Mouse (Mus musculus) G1E (cell line): ENCODE data around the gene Tssk6.

Source experiments
- CTCF ChIP-seq: IDR thresholded peaks from 2 replicates; pipeline ENCODE4 v1.5.1; 2012; ENCODE audit warnings: low read depth, low read length, inconsistent platforms, mixed read lengths
- GATA1 ChIP-seq: IDR thresholded peaks from 2 replicates; pipeline ENCODE4 v1.6.1; 2012; ENCODE audit warnings: borderline replicate concordance, low read length, inconsistent platforms, mixed read lengths
- GATA2 ChIP-seq: IDR thresholded peaks from 2 replicates; pipeline ENCODE4 v1.6.1; 2012; ENCODE audit warnings: low read depth, low read length, inconsistent platforms, borderline replicate concordance
- TAL1 ChIP-seq: conservative IDR thresholded peaks from 2 replicates; pipeline ENCODE4 v1.6.1; 2012; ENCODE audit warnings: low read depth, low read length, inconsistent platforms, mixed read lengths

DNA sequence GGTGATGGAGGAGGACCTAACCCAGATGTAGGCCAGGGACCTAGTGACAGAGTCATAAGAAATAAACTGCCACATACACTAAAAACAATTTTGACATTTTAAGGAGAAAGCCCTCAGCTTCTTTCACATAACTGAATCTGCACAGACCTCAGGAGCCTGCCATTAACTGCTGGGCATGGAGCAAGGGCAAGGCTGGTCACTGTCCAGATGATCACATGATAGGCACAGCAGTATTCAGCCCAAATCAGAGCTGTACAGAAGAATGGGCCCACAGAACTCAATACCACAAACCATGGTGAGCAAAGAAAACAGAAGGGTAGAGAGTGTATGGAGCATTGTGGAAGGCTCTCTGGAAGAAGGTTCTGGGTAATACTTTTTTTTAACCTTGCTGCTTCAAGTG, 24.9 kb downstream of the Tssk6 start:
- no peak for TF ChIP-seq CTCF
- no peak for TF ChIP-seq GATA1
- no peak for TF ChIP-seq TAL1
- no peak for TF ChIP-seq GATA2
